Mouse (Mus musculus): ENCODE data around the gene Cbl. TPM values are rescaled to one million over a fixed set of nuclear protein-coding genes. Genes with fewer than 3 reads are reported as not detected.

Cbl gene
- polyA plus RNA-seq, 1 experiment from 2014 or later = 16.4 TPM

- Histone ChIP-seq H3K4me3 (ENCODE audit: low read depth, low read length) (no peak overlapping the region), H3K36me3 (replicated peaks; ENCODE audit: control insufficient read depth, insufficient read depth, low read depth, low read length) (no peaks in the 10 kb centered on the region), H3K9me3 (replicated peaks; ENCODE audit: control insufficient read depth, low read length) (no peaks in the 10 kb centered on the region), H3K4me2 (ENCODE audit: low read depth, low read length) (no peak overlapping the region), H3K9ac (replicated peaks; ENCODE audit: low read length) (no peak overlapping the region), H3K4me1 (ENCODE audit: control insufficient read depth, insufficient read depth, low read length) (no peaks in the 10 kb centered on the region), H3K27ac (replicated peaks; ENCODE audit: low read depth, low read length) (no peak overlapping the region), H3K27me3 (ENCODE audit: control insufficient read depth, insufficient read depth, low read length) (no peaks in the 10 kb centered on the region)
- WGBS = 91% methylated on average over 14 of the region's 14 CpGs
- peak; percentile 35 for DNase-seq (ENCODE audit: low spot score)
- no peak for ATAC-seq (replicated peaks; ENCODE audit: insufficient number of reproducible peaks, low FRiP score, low TSS enrichment, low read depth)
Observed at GRCm38 (mm10) chr9:44178389-44178788, 55.5 kb downstream of the Cbl start.

DNA sequence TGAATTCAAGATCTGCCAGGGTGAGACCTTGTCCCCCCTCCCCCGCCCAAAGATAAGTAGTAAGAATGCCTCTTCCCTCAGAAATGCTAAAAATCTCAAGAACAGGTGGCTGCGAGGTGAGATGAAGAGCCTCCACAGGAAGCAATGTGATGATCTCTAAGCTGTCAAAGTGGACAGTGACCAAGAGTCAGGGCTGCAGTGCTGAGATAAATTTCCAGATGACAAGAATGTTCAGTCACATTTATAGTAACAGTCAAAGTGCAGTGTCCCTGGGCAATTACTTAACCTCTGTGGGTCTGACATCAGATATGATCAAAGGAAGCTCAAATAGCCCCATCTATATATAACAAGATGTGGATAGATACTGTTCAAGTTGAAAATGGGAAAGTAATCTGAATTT lies 56.4 kb downstream of the Cbl start:
- Histone ChIP-seq H3K27ac (replicated peaks; ENCODE audit: low read depth, low read length) (no peak overlapping the region), H3K4me3 (ENCODE audit: low read depth, low read length) (no peak overlapping the region), H3K9ac (replicated peaks; ENCODE audit: low read length) (no peak overlapping the region), H3K4me1 (ENCODE audit: control insufficient read depth, insufficient read depth, low read length) (no peaks in the 10 kb centered on the region), H3K27me3 (ENCODE audit: control insufficient read depth, insufficient read depth, low read length) (no peaks in the 10 kb centered on the region), H3K9me3 (replicated peaks; ENCODE audit: control insufficient read depth, low read length) (no peaks in the 10 kb centered on the region), H3K36me3 (replicated peaks; ENCODE audit: control insufficient read depth, insufficient read depth, low read depth, low read length) (no peaks in the 10 kb centered on the region), H3K4me2 (ENCODE audit: low read depth, low read length) (no peak overlapping the region)
- 88% methylated on average over 2 of the region's 2 CpGs for WGBS
- DNase-seq (ENCODE audit: low spot score) (no peak), ATAC-seq (replicated peaks; ENCODE audit: insufficient number of reproducible peaks, low FRiP score, low TSS enrichment, low read depth) (no peak)

- 100% methylated on average over 1 of the region's 1 CpGs for WGBS
- Histone ChIP-seq H3K9ac (replicated peaks; ENCODE audit: low read length) (no peak overlapping the region), H3K27me3 (ENCODE audit: control insufficient read depth, insufficient read depth, low read length) (no peaks in the 10 kb centered on the region), H3K4me3 (ENCODE audit: low read depth, low read length) (no peak overlapping the region), H3K36me3 (replicated peaks; ENCODE audit: control insufficient read depth, insufficient read depth, low read depth, low read length) (no peaks in the 10 kb centered on the region; the same call in 1 of the 2 replicates), H3K27ac (replicated peaks; ENCODE audit: low read depth, low read length) (no peak overlapping the region), H3K4me2 (ENCODE audit: low read depth, low read length) (no peak overlapping the region), H3K9me3 (replicated peaks; ENCODE audit: control insufficient read depth, low read length) (no peaks in the 10 kb centered on the region), H3K4me1 (ENCODE audit: control insufficient read depth, insufficient read depth, low read length) (no peaks in the 10 kb centered on the region)
- DNase-seq (ENCODE audit: low spot score) (no peak), ATAC-seq (replicated peaks; ENCODE audit: insufficient number of reproducible peaks, low FRiP score, low TSS enrichment, low read depth) (no peak)
Observed at GRCm38 (mm10) chr9:44175957-44176356, 57.9 kb downstream of the Cbl start.

DNA sequence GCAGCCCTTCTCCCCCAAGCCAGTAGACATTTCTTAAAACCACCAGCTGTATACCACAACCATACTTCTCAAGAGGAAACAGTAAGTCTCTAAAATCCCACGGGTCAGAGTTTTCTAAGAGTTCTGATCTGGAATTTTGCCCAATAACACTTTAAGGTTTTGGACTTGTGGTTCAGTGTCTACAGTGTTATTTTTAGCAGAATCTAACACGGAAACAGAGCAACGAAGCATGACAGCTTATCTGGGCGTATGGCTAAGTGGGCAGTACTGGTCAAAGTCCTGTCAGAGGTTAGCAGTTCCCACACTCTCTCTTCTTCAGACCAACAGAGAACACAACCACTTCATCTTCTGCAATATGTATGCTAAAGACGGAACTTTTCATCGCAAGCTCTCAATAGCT lies 58.3 kb downstream of the Cbl start:
- Histone ChIP-seq H3K36me3 (replicated peaks; ENCODE audit: control insufficient read depth, insufficient read depth, low read depth, low read length) (no peaks in the 10 kb centered on the region; the same call in 1 of the 2 replicates), H3K4me2 (ENCODE audit: low read depth, low read length) (no peak overlapping the region), H3K27me3 (ENCODE audit: control insufficient read depth, insufficient read depth, low read length) (no peaks in the 10 kb centered on the region), H3K4me3 (ENCODE audit: low read depth, low read length) (no peak overlapping the region), H3K9ac (replicated peaks; ENCODE audit: low read length) (no peak overlapping the region), H3K9me3 (replicated peaks; ENCODE audit: control insufficient read depth, low read length) (no peaks in the 10 kb centered on the region), H3K4me1 (ENCODE audit: control insufficient read depth, insufficient read depth, low read length) (no peaks in the 10 kb centered on the region), H3K27ac (replicated peaks; ENCODE audit: low read depth, low read length) (no peak overlapping the region)
- no peak for DNase-seq (ENCODE audit: low spot score)
- WGBS = 91% methylated on average over 6 of the region's 6 CpGs
- ATAC-seq (replicated peaks; ENCODE audit: insufficient number of reproducible peaks, low FRiP score, low TSS enrichment, low read depth) = no peak

GRCm38 (mm10) chr9:44170691-44171151 lies 63.1 kb downstream of the Cbl start:
- ATAC-seq (replicated peaks; ENCODE audit: insufficient number of reproducible peaks, low FRiP score, low TSS enrichment, low read depth) (no peak), DNase-seq (ENCODE audit: low spot score) (no peak)
- H3K4me2 ChIP-seq (ENCODE audit: low read depth, low read length) = no peak overlapping the region
- no peak overlapping the region for H3K27ac ChIP-seq (replicated peaks; ENCODE audit: low read depth, low read length)
- H3K36me3 ChIP-seq (replicated peaks; ENCODE audit: control insufficient read depth, insufficient read depth, low read depth, low read length) = peaks cover 2% of the 10 kb centered on the region
- no peaks in the 10 kb centered on the region for H3K27me3 ChIP-seq (ENCODE audit: control insufficient read depth, insufficient read depth, low read length)
- H3K9ac ChIP-seq (replicated peaks; ENCODE audit: low read length) = 0 out of 2 replicates have a peak overlapping the region, but pooled peaks have one; percentile 4
- H3K9me3 ChIP-seq (replicated peaks; ENCODE audit: control insufficient read depth, low read length) = no peaks in the 10 kb centered on the region
- WGBS = 89% methylated on average over 3 of the region's 3 CpGs
- no peak overlapping the region for H3K4me3 ChIP-seq (ENCODE audit: low read depth, low read length)
- no peaks in the 10 kb centered on the region for H3K4me1 ChIP-seq (ENCODE audit: control insufficient read depth, insufficient read depth, low read length)

DNA sequence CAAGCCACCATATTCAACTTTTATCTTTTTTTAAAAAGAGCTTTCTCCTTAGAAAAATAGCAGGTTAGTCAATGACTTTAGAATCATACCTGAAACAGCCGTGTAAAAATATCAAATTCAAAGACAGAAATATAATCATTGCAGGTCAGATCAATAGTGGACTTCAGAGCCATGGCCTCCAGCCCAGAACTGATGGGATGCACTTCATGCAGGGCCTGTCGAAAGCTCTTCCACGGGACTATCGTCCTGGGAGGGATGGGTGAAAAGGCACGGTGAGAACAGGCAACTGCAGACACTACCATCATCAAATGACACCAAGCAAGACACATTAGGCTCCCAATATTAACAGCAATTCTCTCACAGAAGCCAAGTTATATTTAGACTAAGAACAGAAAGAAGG lies 64.9 kb downstream of the Cbl start:
- H3K27ac ChIP-seq (replicated peaks; ENCODE audit: low read depth, low read length) = no peak overlapping the region
- H3K9me3 ChIP-seq (replicated peaks; ENCODE audit: control insufficient read depth, low read length) = no peaks in the 10 kb centered on the region
- DNase-seq (ENCODE audit: low spot score) = no peak
- no peak overlapping the region for H3K4me3 ChIP-seq (ENCODE audit: low read depth, low read length)
- H3K9ac ChIP-seq (replicated peaks; ENCODE audit: low read length) = no peak overlapping the region
- WGBS = 91% methylated on average over 5 of the region's 5 CpGs
- no peaks in the 10 kb centered on the region for H3K27me3 ChIP-seq (ENCODE audit: control insufficient read depth, insufficient read depth, low read length)
- H3K4me2 ChIP-seq (ENCODE audit: low read depth, low read length) = no peak overlapping the region
- no peaks in the 10 kb centered on the region for H3K4me1 ChIP-seq (ENCODE audit: control insufficient read depth, insufficient read depth, low read length)
- peaks cover 2% of the 10 kb centered on the region for H3K36me3 ChIP-seq (replicated peaks; ENCODE audit: control insufficient read depth, insufficient read depth, low read depth, low read length)
- no peak for ATAC-seq (replicated peaks; ENCODE audit: insufficient number of reproducible peaks, low FRiP score, low TSS enrichment, low read depth)

GRCm38 (mm10) chr9:44159886-44160285 lies 74.0 kb downstream of the Cbl start:
- H3K9ac ChIP-seq (replicated peaks; ENCODE audit: low read length) = no peak overlapping the region
- no peak for ATAC-seq (replicated peaks; ENCODE audit: insufficient number of reproducible peaks, low FRiP score, low TSS enrichment, low read depth)
- H3K9me3 ChIP-seq (replicated peaks; ENCODE audit: control insufficient read depth, low read length) = no peaks in the 10 kb centered on the region
- 73% methylated on average over 3 of the region's 3 CpGs for WGBS
- H3K4me3 ChIP-seq (ENCODE audit: low read depth, low read length) = no peak overlapping the region
- H3K4me1 ChIP-seq (ENCODE audit: control insufficient read depth, insufficient read depth, low read length) = no peaks in the 10 kb centered on the region
- peaks cover 12% of the 10 kb centered on the region for H3K36me3 ChIP-seq (replicated peaks; ENCODE audit: control insufficient read depth, insufficient read depth, low read depth, low read length)
- no peak overlapping the region for H3K27ac ChIP-seq (replicated peaks; ENCODE audit: low read depth, low read length)
- H3K4me2 ChIP-seq (ENCODE audit: low read depth, low read length) = no peak overlapping the region
- H3K27me3 ChIP-seq (ENCODE audit: control insufficient read depth, insufficient read depth, low read length) = no peaks in the 10 kb centered on the region
- DNase-seq (ENCODE audit: low spot score) = no peak

GRCm38 (mm10) chr9:44147290-44147689 lies 86.6 kb downstream of the Cbl start:
- WGBS = 59% methylated on average over 3 of the region's 3 CpGs
- no peak for ATAC-seq (replicated peaks; ENCODE audit: insufficient number of reproducible peaks, low FRiP score, low TSS enrichment, low read depth)
- no peaks in the 10 kb centered on the region; the same call in 1 of the 2 replicates for H3K36me3 ChIP-seq (replicated peaks; ENCODE audit: control insufficient read depth, insufficient read depth, low read depth, low read length)

More at GRCm38 (mm10) chr9:44147290-44147689, 86.6 kb downstream of the Cbl start:
- Histone ChIP-seq H3K4me3 (ENCODE audit: low read depth, low read length) (no peak overlapping the region), H3K4me1 (ENCODE audit: control insufficient read depth, insufficient read depth, low read length) (no peaks in the 10 kb centered on the region), H3K9ac (replicated peaks; ENCODE audit: low read length) (no peak overlapping the region), H3K27me3 (ENCODE audit: control insufficient read depth, insufficient read depth, low read length) (no peaks in the 10 kb centered on the region), H3K27ac (replicated peaks; ENCODE audit: low read depth, low read length) (no peak overlapping the region), H3K9me3 (replicated peaks; ENCODE audit: control insufficient read depth, low read length) (no peaks in the 10 kb centered on the region), H3K4me2 (ENCODE audit: low read depth, low read length) (no peak overlapping the region)
- DNase-seq (ENCODE audit: low spot score) = no peak

Measured in embryonic facial prominence, embryonic 11.5 days (tissue).